Mouse (Mus musculus) liver, embryonic 12.5 days (tissue): ENCODE results near the gene Eif2b3. TPM values are rescaled to one million over a fixed set of nuclear protein-coding genes. Genes with fewer than 3 reads are reported as not detected.

ENCODE experiments used
- ATAC-seq: fragments of 200-750 bp; cut with Nextera tagmentation; 2 replicates; pipeline ENCODE4 v1.8.0; 2017; ENCODE audit warnings: moderate number of reproducible peaks, mild to moderate bottlenecking, moderate library complexity
- H3K27ac ChIP-seq: fragments of 300-500 bp; sonication (generic); 2 replicates; pipeline ENCODE4 v1.5.1; 2016; ENCODE audit warnings: mild to moderate bottlenecking
- H3K27me3 ChIP-seq: fragments of 300-500 bp; sonication (generic); replicated peaks from 2 replicates; pipeline ENCODE4 v1.6.1; 2016; ENCODE audit warnings: mild to moderate bottlenecking, moderate library complexity
- H3K36me3 ChIP-seq: fragments of 300-500 bp; sonication (generic); 2 replicates; pipeline ENCODE4 v1.6.1; 2016; ENCODE audit warnings: mild to moderate bottlenecking, moderate library complexity
- H3K4me1 ChIP-seq: fragments of 300-500 bp; sonication (generic); 2 replicates; pipeline ENCODE4 v1.6.1; 2016
- H3K4me2 ChIP-seq: fragments of 300-500 bp; sonication (generic); 2 replicates; pipeline ENCODE4 v1.6.1; 2016; ENCODE audit warnings: mild to moderate bottlenecking, moderate library complexity
- H3K4me3 ChIP-seq: fragments of 300-500 bp; sonication (generic); 2 replicates; pipeline ENCODE4 v1.5.1; 2016; ENCODE audit warnings: mild to moderate bottlenecking, moderate library complexity
- H3K9ac ChIP-seq: fragments of 300-500 bp; sonication (generic); 2 replicates; pipeline ENCODE4 v1.6.1; 2016; ENCODE audit warnings: mild to moderate bottlenecking, moderate library complexity
- H3K9me3 ChIP-seq: fragments of 300-500 bp; sonication (generic); replicated peaks from 2 replicates; pipeline ENCODE4 v1.6.1; 2016; ENCODE audit warnings: mild to moderate bottlenecking, moderate library complexity
- whole genome bisulfite sequencing: fragments of 180-500 bp; shearing (Covaris S2); methylation state at CpG from one replicate; pipeline ENCODE4 v1.1.7; 2016; ENCODE audit not compliant: insufficient replicate concordance; 5-methylcytosine and 5-hydroxymethylcytosine counted together
- polyA plus RNA-seq: library from polyadenylated mRNA; unstranded; fragments of >200 nt; fragmentation: Nextera tagmentation; extraction: Ambion mirVana; gene quantifications from 2 replicates; pipeline ENCODE4 v1.2.1, GENCODE M21; 2016

The Eif2b3 gene
- polyA plus RNA-seq = 55.2 and 55.3 TPM in 2 replicates

- Histone ChIP-seq H3K9me3 (no peaks in the 10 kb centered on the region), H3K4me1 (peaks cover 42% of the 10 kb centered on the region), H3K4me3 (peak within 1 kb of the TSS; percentile 76), H3K4me2 (peak within 1 kb of the TSS; percentile 79), H3K27ac (peak within 1 kb of the TSS; percentile 85), H3K9ac (peak within 1 kb of the TSS; percentile 85), H3K27me3 (no peaks in the 10 kb centered on the region), H3K36me3 (peaks cover 26% of the 10 kb centered on the region)
- peak; percentile 98 for ATAC-seq
- WGBS = under 1% methylated on average over 61 of the region's 61 CpGs
Measured at GRCm38 (mm10) chr4:117019206-117020134, at the start of gene Eif2b3. Eif2b3 (plus strand) TSS chr4:117019402.

- no peak overlapping the region for H3K9ac ChIP-seq
- ATAC-seq = no peak
- no peaks in the 10 kb centered on the region for H3K9me3 ChIP-seq
- no peak overlapping the region for H3K27ac ChIP-seq
- H3K36me3 ChIP-seq = no peaks in the 10 kb centered on the region
- no peaks in the 10 kb centered on the region for H3K27me3 ChIP-seq
- H3K4me1 ChIP-seq = no peaks in the 10 kb centered on the region
- H3K4me2 ChIP-seq = no peak overlapping the region
- WGBS = 41% methylated on average over 2 of the region's 2 CpGs
- H3K4me3 ChIP-seq = no peak overlapping the region
Measured at GRCm38 (mm10) chr4:116976503-116976902, 42.7 kb upstream of the Eif2b3 start.

GRCm38 (mm10) chr4:116985681-116986080, 33.5 kb upstream of the Eif2b3 start:
- 81% methylated on average over 7 of the region's 7 CpGs for WGBS
- Histone ChIP-seq H3K4me2 (no peak overlapping the region), H3K4me1 (peaks cover 11% of the 10 kb centered on the region), H3K4me3 (no peak overlapping the region), H3K9me3 (no peaks in the 10 kb centered on the region), H3K9ac (no peak overlapping the region), H3K36me3 (peaks cover 28% of the 10 kb centered on the region), H3K27ac (no peak overlapping the region), H3K27me3 (no peaks in the 10 kb centered on the region)
- ATAC-seq = no peak

- H3K9ac ChIP-seq = no peak overlapping the region
- 58% methylated on average over 17 of the region's 17 CpGs for WGBS
- peak; percentile 64 for ATAC-seq
- H3K36me3 ChIP-seq = peaks cover 37% of the 10 kb centered on the region
- H3K27ac ChIP-seq = no peak overlapping the region
- H3K4me1 ChIP-seq = peaks cover 19% of the 10 kb centered on the region
- no peak overlapping the region for H3K4me3 ChIP-seq
- no peaks in the 10 kb centered on the region for H3K9me3 ChIP-seq
- no peak overlapping the region for H3K4me2 ChIP-seq
- H3K27me3 ChIP-seq = no peaks in the 10 kb centered on the region
Measured at GRCm38 (mm10) chr4:116986400-116987121, 32.6 kb upstream of the Eif2b3 start.

GRCm38 (mm10) chr4:116987122-116987456, 32.1 kb upstream of the Eif2b3 start:
- Histone ChIP-seq H3K4me3 (no peak overlapping the region), H3K36me3 (peaks cover 42% of the 10 kb centered on the region), H3K9me3 (no peaks in the 10 kb centered on the region), H3K27ac (no peak overlapping the region), H3K9ac (no peak overlapping the region), H3K4me1 (peaks cover 24% of the 10 kb centered on the region), H3K4me2 (no peak overlapping the region), H3K27me3 (no peaks in the 10 kb centered on the region)
- 76% methylated on average over 5 of the region's 5 CpGs for WGBS
- ATAC-seq = no peak

GRCm38 (mm10) chr4:116989731-116990130, 29.5 kb upstream of the Eif2b3 start:
- no peak overlapping the region for H3K4me3 ChIP-seq
- H3K9ac ChIP-seq = no peak overlapping the region
- H3K9me3 ChIP-seq = no peaks in the 10 kb centered on the region
- no peak for ATAC-seq
- H3K27ac ChIP-seq = no peak overlapping the region
- no peaks in the 10 kb centered on the region for H3K27me3 ChIP-seq
- H3K4me1 ChIP-seq = peaks cover 42% of the 10 kb centered on the region
- peaks cover 55% of the 10 kb centered on the region for H3K36me3 ChIP-seq
- no peak overlapping the region for H3K4me2 ChIP-seq
- WGBS = 81% methylated on average over 6 of the region's 6 CpGs

- H3K9me3 ChIP-seq = no peaks in the 10 kb centered on the region
- H3K4me2 ChIP-seq = peak overlapping the region; percentile 84
- H3K9ac ChIP-seq = peak overlapping the region; percentile 92; the same call in 1 of the 2 replicates
- peaks cover 44% of the 10 kb centered on the region for H3K4me1 ChIP-seq
- ATAC-seq = no peak
- WGBS = 18% methylated on average over 7 of the region's 7 CpGs
- H3K27ac ChIP-seq = peak overlapping the region; percentile 99; the same call in 1 of the 2 replicates
- no peaks in the 10 kb centered on the region for H3K27me3 ChIP-seq
- H3K36me3 ChIP-seq = peaks cover 55% of the 10 kb centered on the region
- H3K4me3 ChIP-seq = peak overlapping the region; percentile 97
Measured at GRCm38 (mm10) chr4:116991366-116991765, 27.8 kb upstream of the Eif2b3 start.

GRCm38 (mm10) chr4:116993672-116994621, 25.3 kb upstream of the Eif2b3 start, which contains the start of gene Urod:
Urod (minus strand) TSS chr4:116994413.
- H3K36me3 ChIP-seq = peaks cover 61% of the 10 kb centered on the region

GRCm38 (mm10) chr4:116995131-116995797, 23.9 kb upstream of the Eif2b3 start, which contains the start of gene Hectd3:
Hectd3 (plus strand) TSS chr4:116995317.
- peak within 1 kb of the TSS; percentile 97 for H3K4me3 ChIP-seq
- WGBS = under 1% methylated on average over 55 of the region's 58 CpGs
- H3K9me3 ChIP-seq = no peaks in the 10 kb centered on the region
- peak within 1 kb of the TSS; percentile 92 for H3K9ac ChIP-seq
- peak; percentile 66 for ATAC-seq
- H3K36me3 ChIP-seq = peaks cover 61% of the 10 kb centered on the region
- peak within 1 kb of the TSS; percentile 99 for H3K27ac ChIP-seq
- peaks cover 48% of the 10 kb centered on the region for H3K4me1 ChIP-seq
- peak within 1 kb of the TSS; percentile 84 for H3K4me2 ChIP-seq
- H3K27me3 ChIP-seq = no peaks in the 10 kb centered on the region

More at GRCm38 (mm10) chr4:116993672-116994621, 25.3 kb upstream of the Eif2b3 start, which contains the start of gene Urod:
- Histone ChIP-seq H3K4me3 (peak within 1 kb of the TSS; percentile 97), H3K27ac (peak within 1 kb of the TSS; percentile 99), H3K4me1 (peaks cover 48% of the 10 kb centered on the region), H3K27me3 (no peaks in the 10 kb centered on the region), H3K9ac (peak within 1 kb of the TSS; percentile 92), H3K9me3 (no peaks in the 10 kb centered on the region), H3K4me2 (peak within 1 kb of the TSS; percentile 84)
- ATAC-seq = peak; percentile 89
- WGBS = under 1% methylated on average over 38 of the region's 38 CpGs

- peak overlapping the region; percentile 92 for H3K9ac ChIP-seq
- no peaks in the 10 kb centered on the region for H3K9me3 ChIP-seq
- peaks cover 43% of the 10 kb centered on the region for H3K4me1 ChIP-seq
- H3K27ac ChIP-seq = peak overlapping the region; percentile 90
- WGBS = 1% methylated on average over 16 of the region's 16 CpGs
- peak overlapping the region; percentile 97 for H3K4me3 ChIP-seq
- peaks cover 61% of the 10 kb centered on the region for H3K36me3 ChIP-seq
- peak overlapping the region; percentile 82 for H3K4me2 ChIP-seq
- H3K27me3 ChIP-seq = no peaks in the 10 kb centered on the region
- no peak for ATAC-seq
Measured at GRCm38 (mm10) chr4:116995798-116996135, 23.4 kb upstream of the Eif2b3 start.
